Mouse (Mus musculus) lung, postnatal 14 days (tissue): ENCODE data around the gene Zbtb12.
"Not testable (repeated sequence)": the region's sequence is repeated elsewhere in the genome, so short reads cannot be mapped to it uniquely, and the experiment has no call there.

ENCODE experiments used
- DNase-seq: peaks from one replicate; pipeline ENCODE4 v3.0.0; 2021

Gene Zbtb12

GRCm38 (mm10) chr17:34881166-34881565 lies 1.9 kb downstream of the Zbtb12 start:
- no peak for DNase-seq

DNA sequence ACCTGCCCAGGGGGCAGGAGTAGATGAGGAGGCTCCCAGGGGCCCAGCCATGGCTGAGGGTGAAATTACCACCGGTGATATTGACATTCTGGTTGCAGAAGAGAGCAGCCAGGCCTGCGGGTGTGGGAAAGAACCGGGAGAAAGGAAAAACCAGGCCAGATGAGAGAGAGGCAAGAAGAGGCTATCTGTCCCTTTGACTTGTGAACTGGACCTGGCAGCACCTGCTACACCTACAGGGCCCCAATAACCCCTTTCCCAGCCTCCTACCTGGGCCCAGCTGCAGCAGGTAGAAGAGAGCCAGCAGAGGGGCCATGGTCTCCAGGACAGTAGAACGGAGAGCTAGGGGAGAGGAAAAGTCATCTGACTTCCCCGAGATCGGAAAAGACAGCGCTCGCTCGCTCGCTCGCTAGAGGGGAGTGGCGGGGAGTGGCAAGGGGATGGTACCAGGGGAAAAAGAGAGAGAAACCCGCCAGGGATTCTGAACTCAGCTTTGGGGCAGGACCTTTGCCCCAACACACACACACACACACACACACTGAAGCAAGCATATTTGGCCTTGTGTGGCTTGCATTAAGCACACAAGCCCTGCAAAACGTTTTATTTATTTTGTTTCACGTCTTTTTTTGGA lies 2.5 kb downstream of the Zbtb12 start, which contains the start of gene Gm20547:
TSS of gene Gm20547 (minus strand) at position 360 of the 628 bp plus-strand sequence.
- no peak for DNase-seq

GRCm38 (mm10) chr17:34883332-34883731 lies 4.0 kb downstream of the Zbtb12 start:
- DNase-seq = no peak

- DNase-seq = no peak
These were observed 5.4 kb downstream of the Zbtb12 start for GRCm38 (mm10) chr17:34884704-34885103.

GRCm38 (mm10) chr17:34885615-34886014 lies 6.3 kb downstream of the Zbtb12 start:
- no peak for DNase-seq

GRCm38 (mm10) chr17:34887942-34888341 lies 8.7 kb downstream of the Zbtb12 start:
- no peak for DNase-seq

DNA sequence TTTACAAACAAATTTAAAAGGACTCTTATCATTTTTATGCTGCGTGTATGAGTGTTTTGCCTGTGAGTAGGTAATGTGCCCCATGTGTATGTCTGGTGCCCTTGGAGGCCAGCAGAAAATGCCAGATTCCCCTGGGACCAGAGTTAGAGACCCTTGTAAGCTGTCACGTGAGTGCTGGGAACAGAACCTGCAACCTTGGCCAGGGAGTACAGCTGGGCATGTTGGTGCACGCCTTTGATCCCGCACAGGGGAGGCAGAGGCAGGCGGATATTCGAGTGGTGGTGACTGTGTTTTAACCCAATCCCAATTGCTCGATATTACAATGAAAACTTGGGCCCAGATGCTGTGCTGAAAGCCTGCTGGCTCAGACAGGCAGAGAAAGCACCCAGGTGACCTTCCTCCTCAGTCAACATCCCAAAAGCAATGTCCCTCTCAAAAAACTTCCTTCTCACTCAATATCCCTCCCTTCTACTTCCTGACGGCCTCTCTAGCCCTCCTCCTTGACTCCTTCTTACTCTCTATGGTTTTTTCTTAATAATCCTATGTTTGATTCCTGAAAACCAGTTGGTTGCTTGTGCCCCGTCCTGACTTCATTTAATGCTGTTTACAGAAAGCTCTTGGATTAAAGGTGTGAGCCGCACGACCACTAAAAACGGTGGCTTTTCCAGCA lies 10.9 kb downstream of the Zbtb12 start:
- no peak for DNase-seq

GRCm38 (mm10) chr17:34891377-34891776 lies 12.1 kb downstream of the Zbtb12 start:
- DNase-seq = no peak

DNA sequence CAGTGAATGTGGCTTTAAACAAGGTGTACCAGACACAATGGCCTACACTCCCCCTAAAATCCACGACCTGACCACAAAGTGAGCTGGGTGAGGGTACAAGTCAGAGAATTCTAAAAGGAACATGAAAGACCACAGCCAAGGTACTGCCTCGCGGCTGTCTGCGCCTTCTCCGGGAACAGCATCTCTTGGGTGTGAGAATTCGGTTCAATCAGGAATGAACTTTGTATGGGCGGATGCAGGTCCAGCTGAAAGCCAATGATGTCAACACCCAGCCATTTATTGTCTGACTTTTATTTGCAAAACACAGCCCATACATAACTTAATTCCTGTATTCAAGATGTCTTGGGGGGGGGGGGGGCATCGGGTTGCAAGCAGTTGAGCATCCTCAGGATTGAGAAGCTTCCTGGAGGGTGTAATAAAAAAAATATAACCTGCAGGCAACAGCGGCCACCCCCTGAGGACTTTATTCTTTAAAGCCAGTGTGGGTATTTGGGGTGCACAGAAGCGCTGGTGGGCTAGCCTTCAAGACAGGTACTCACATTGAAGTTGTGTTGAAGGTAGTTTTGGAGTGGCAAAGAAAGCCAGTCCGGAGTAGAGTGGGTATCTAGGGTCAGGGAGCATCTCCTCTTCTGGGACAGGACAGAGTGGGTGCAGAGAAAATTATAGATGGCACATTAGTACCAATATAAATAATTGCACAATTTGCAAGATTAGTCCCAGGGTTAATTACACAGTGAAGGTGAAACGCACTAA lies 14.0 kb downstream of the Zbtb12 start:
- DNase-seq = no peak

- DNase-seq = peak; percentile 95
These were observed 14.9 kb downstream of the Zbtb12 start for GRCm38 (mm10) chr17:34894074-34894597.

- peak; percentile 43 for DNase-seq
These were observed 15.7 kb downstream of the Zbtb12 start for GRCm38 (mm10) chr17:34894801-34895530.

- no peak for DNase-seq
These were observed 16.4 kb downstream of the Zbtb12 start for GRCm38 (mm10) chr17:34895724-34896123.

GRCm38 (mm10) chr17:34896366-34896765 lies 17.1 kb downstream of the Zbtb12 start:
- no peak for DNase-seq

DNA sequence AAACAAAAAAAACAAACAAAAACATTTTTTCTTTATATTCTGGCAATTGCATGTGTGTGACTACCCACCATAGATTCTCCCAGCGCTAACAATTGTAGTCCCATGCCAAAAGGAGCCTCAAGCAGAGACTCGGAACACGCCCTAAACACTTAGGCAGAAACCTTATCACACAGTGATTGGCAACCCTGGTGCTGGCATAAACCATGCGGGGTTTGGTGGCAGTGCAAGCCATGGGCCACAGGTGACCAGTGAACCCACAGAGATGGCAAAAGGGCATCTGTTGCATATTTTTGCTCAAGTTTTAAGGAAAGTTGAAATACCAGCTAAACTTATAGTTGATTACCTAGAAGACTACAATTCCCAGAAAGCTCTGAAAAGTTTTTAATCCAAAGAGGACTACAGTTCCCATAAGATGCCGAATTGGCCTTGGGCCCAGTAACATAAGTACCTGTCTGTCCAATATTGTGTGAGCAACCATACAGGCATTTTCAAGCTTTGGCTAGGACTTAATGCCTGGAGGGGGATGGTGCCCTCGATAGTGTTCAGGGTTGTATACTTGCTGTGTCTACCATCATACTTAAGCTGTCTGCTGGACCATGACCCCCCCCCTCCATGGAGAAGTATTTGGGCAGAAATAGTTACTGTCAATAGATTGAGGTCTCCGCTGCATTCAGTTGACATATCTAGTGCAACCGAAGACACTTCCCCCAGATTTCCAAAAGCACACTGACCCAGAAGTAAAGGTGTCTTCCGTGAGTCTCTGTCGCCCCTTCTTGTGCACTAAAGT lies 18.3 kb downstream of the Zbtb12 start:
- peak; percentile 52 for DNase-seq

- peak; percentile 76 for DNase-seq
These were observed 18.9 kb downstream of the Zbtb12 start, which contains the start of the genes C2 and Ehmt2 for GRCm38 (mm10) chr17:34898160-34898586. TSS of gene C2 (minus strand) at chr17:34898265. TSS of gene Ehmt2 (plus strand) at chr17:34898469.

- peak; percentile 19 for DNase-seq
These were observed 19.4 kb downstream of the Zbtb12 start for GRCm38 (mm10) chr17:34898706-34899052.

DNA sequence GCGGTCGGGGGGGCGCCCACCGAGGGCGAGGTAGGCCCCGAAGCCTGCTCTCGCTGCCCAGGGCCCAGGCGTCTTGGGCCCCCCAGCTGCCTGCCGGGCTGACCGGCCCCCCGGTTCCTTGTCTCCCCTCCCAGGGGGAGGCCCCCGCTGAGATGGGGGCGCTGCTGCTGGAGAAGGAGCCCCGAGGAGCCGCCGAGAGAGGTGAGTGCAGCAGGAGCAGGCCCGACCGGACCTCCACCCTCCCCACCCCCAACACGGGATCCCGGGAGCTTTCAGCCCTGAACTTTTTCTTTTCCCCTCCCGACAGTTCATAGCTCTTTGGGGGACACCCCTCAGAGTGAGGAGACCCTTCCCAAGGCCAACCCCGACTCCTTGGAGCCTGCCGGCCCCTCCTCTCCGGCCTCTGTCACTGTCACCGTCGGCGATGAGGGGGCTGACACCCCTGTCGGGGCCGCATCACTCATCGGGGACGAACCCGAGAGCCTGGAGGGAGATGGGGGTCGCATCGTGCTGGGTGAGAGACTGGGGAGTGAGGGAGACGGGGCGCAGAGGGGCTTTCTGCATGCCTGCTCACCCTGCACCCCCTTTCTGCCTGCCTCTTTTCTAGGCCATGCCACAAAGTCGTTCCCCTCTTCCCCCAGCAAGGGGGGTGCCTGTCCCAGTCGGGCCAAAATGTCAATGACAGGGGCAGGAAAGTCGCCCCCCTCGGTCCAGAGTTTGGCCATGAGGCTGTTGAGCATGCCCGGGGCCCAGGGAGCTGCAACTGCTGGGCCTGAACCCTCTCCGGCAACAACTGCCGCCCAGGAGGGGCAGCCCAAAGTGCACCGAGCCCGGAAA lies 20.0 kb downstream of the Zbtb12 start:
- peak; percentile 43 for DNase-seq

GRCm38 (mm10) chr17:34899890-34900243 lies 20.6 kb downstream of the Zbtb12 start:
- no peak for DNase-seq

DNA sequence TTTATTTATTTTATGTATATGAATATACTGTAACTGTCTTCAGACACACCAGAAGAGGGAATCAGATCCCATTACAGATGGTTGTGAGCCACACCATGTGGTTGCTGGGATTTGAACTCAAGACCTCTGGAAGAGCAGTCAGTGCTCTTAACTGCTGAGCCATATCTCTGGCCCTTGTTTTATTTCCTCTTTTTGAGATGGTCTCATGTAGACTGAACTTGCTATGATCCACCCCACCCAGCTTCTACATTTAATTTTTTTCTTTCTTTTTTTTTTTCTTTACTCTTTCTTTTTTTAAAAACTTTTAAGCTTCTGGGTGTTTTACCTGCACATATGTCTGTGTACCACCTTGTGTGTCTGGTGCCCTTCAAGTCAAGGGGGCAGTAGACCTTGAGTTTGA lies 21.5 kb downstream of the Zbtb12 start:
- not testable (repeated sequence) for DNase-seq

GRCm38 (mm10) chr17:34901948-34902347 lies 22.7 kb downstream of the Zbtb12 start:
- DNase-seq = not testable (repeated sequence)

GRCm38 (mm10) chr17:34902895-34903294 lies 23.6 kb downstream of the Zbtb12 start:
- no peak for DNase-seq
